Mouse (Mus musculus) megakaryocyte, embryonic 14.5 days (primary cell): Measurements from ENCODE around the gene Otulin.

Source experiments
- FLI1 ChIP-seq: IDR thresholded peaks from 2 replicates; pipeline ENCODE4 v1.6.1; 2012; ENCODE audit warnings: low read length, inconsistent platforms, mixed read lengths
- GATA1 ChIP-seq: IDR thresholded peaks from 3 replicates; pipeline ENCODE4 v1.6.1; 2012; ENCODE audit warnings: mixed read lengths, low read length, inconsistent platforms, borderline replicate concordance

GRCm38 (mm10) chr15:27495981-27496401 lies 134.5 kb downstream of the Otulin start:
- TF ChIP-seq GATA1 (no peak), FLI1 (no peak)
